Mouse (Mus musculus) c-Kit-positive CD71-negative TER-119-negative erythroid progenitor cells, embryonic 14.5 days (primary cell): ENCODE data around the gene Ddi2.
"Not testable (repeated sequence)": the region's sequence is repeated elsewhere in the genome, so short reads cannot be mapped to it uniquely, and the experiment has no call there.

Experiments used
- DNase-seq: peaks from one replicate; pipeline ENCODE4 v3.0.0-alpha.2; 2013; ENCODE audit warnings: low read depth

The Ddi2 gene

GRCm38 (mm10) chr4:141722731-141723672, at the start of gene Ddi2:
Gene Ddi2, minus strand, starts transcription at chr4:141723419.
- peak; percentile 78 for DNase-seq

GRCm38 (mm10) chr4:141773019-141773418, 49.8 kb upstream of the Ddi2 start:
- DNase-seq, result not testable (repeated sequence)

- no peak for DNase-seq
These were observed 48.6 kb upstream of the Ddi2 start for GRCm38 (mm10) chr4:141771823-141772222.

GRCm38 (mm10) chr4:141769501-141770160, 46.4 kb upstream of the Ddi2 start:
- DNase-seq, result no peak

GRCm38 (mm10) chr4:141767353-141768036, 44.3 kb upstream of the Ddi2 start:
- DNase-seq, result no peak

- no peak for DNase-seq
These were observed 43.6 kb upstream of the Ddi2 start for GRCm38 (mm10) chr4:141766668-141767352.

GRCm38 (mm10) chr4:141766316-141766667, 43.1 kb upstream of the Ddi2 start:
- no peak for DNase-seq

GRCm38 (mm10) chr4:141765008-141765407, 41.8 kb upstream of the Ddi2 start:
- DNase-seq, result no peak

GRCm38 (mm10) chr4:141763476-141763875, 40.3 kb upstream of the Ddi2 start:
- no peak for DNase-seq

GRCm38 (mm10) chr4:141762102-141762598, 38.9 kb upstream of the Ddi2 start:
- no peak for DNase-seq

GRCm38 (mm10) chr4:141760942-141761341, 37.7 kb upstream of the Ddi2 start:
- no peak for DNase-seq

GRCm38 (mm10) chr4:141758874-141759542, 35.8 kb upstream of the Ddi2 start:
- no peak for DNase-seq

GRCm38 (mm10) chr4:141757124-141757523, 33.9 kb upstream of the Ddi2 start:
- DNase-seq, result no peak

- no peak for DNase-seq
These were observed 32.2 kb upstream of the Ddi2 start for GRCm38 (mm10) chr4:141755375-141755930.

GRCm38 (mm10) chr4:141752076-141752421, 28.8 kb upstream of the Ddi2 start:
- no peak for DNase-seq

- DNase-seq, result no peak
These were observed 28.3 kb upstream of the Ddi2 start for GRCm38 (mm10) chr4:141751419-141752075.

GRCm38 (mm10) chr4:141750826-141751225, 27.6 kb upstream of the Ddi2 start:
- no peak for DNase-seq

GRCm38 (mm10) chr4:141749557-141749956, 26.3 kb upstream of the Ddi2 start:
- no peak for DNase-seq

GRCm38 (mm10) chr4:141746578-141747346, 23.5 kb upstream of the Ddi2 start, which contains the start of gene Agmat:
Gene Agmat, plus strand, starts transcription at chr4:141746672.
- DNase-seq, result no peak

GRCm38 (mm10) chr4:141742381-141742780, 19.2 kb upstream of the Ddi2 start:
- DNase-seq, result no peak
